Mouse (Mus musculus) ES-Bruce4 (cell line): Measurements from ENCODE around the gene Kirrel3.

Source experiments
- CTCF ChIP-seq: IDR thresholded peaks from one replicate; pipeline ENCODE4 v1.8.1; 2011; ENCODE audit warnings: low read depth, low read length
- EP300 ChIP-seq: IDR thresholded peaks from 2 replicates; pipeline ENCODE4 v1.6.1; 2011; ENCODE audit warnings: low read depth, low read length; ENCODE audit not compliant: insufficient read depth
- POLR2A ChIP-seq: IDR thresholded peaks from one replicate; pipeline ENCODE4 v1.8.1; 2011; ENCODE audit warnings: low read length; ENCODE audit not compliant: insufficient read depth

DNA sequence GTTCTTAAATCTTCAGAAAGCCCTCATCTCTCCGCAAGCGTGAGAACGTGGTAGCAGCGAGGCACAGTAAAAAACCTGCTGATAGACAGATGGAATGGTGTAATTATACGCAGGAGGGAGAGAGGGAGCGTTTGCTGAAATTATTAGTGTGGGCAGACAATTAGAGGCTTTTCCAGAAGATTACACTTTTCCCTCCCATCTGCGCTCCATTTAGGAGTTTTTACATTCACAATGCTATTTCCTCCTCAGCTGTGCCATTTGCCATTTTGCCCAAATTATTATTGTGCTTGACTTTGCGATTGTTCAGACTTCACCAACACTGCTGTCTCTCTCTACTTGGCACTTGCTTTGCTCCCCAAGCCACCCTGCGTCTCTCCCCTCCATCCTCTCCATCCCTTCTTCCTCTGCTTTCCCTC is 286.3 kb downstream of the Kirrel3 start:
- no peak for TF ChIP-seq CTCF
- no peak for TF ChIP-seq POLR2A
- no peak for TF ChIP-seq EP300
